Mouse (Mus musculus): ENCODE data around the gene Kank1. TPM values are rescaled to one million over a fixed set of nuclear protein-coding genes. Genes with fewer than 3 reads are reported as not detected.
A peak's percentile ranks its signal among the peaks of the same experiment; 100 is the strongest.

Kank1 gene
- total RNA-seq, 2 experiments from 2014 or later, result 50.3 to 50.6 TPM

DNA sequence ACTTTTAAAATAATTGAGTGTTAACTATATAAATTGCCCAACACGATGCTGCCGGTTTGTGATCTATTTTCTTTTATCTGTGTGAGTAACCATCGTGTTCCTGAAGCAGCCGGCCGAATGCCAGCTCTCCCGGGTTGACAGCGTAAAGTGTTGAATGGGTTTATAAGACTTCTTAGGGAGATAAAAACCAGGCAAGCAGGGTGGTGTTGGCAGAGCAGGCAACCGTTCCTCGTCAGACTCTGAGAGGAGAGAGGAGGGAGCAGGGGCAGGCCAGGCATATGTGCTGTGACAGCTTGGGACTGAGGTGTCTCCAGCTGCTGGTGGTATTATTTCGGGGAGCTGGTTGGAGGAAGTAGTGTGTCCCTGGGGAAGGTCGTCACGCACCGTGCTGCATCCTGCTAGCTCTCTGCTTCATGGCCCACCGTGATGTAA is 78.7 kb downstream of the Kank1 start:
- peak; percentile 25 for DNase-seq

DNA sequence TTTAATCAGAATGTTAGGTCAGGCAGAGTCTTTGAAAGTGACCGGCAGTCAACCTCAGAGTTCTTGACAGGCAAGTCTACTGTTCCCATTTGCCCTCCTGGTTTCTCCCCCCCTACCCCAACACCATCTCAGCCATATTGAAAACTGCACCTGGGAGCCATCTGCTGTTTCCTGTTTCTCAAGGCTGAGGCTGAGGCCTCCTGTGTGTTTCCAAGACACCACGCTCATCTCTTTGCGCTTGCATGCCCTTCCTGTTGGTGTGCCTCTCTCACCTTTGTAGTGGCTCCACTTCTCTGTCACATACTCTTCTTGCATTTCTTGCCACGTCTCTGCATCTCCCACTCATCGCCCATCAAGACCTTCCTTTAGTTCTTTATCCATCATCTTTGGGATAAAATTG is 79.2 kb downstream of the Kank1 start:
- no peak for DNase-seq

DNA sequence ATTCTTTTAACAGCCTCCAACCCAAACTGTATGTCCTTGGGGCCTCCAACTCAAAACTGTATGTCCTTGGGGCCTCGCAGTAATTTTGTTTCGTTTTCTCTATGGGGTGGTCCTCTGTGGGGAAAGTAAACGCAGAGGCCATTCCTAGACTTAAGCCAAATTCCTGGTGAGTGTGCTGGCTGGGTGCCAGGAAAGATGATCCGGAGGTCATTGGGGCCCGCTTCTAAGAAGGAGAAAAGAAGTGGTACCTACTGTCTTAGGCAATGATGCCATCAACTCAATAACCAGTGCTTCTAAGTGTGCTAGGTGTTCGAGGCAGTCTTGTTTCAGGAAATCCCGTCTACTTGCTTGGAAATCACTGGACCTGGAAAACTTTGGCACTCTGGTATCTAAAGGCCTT is 87.5 kb downstream of the Kank1 start:
- DNase-seq, result peak; percentile 32

DNA sequence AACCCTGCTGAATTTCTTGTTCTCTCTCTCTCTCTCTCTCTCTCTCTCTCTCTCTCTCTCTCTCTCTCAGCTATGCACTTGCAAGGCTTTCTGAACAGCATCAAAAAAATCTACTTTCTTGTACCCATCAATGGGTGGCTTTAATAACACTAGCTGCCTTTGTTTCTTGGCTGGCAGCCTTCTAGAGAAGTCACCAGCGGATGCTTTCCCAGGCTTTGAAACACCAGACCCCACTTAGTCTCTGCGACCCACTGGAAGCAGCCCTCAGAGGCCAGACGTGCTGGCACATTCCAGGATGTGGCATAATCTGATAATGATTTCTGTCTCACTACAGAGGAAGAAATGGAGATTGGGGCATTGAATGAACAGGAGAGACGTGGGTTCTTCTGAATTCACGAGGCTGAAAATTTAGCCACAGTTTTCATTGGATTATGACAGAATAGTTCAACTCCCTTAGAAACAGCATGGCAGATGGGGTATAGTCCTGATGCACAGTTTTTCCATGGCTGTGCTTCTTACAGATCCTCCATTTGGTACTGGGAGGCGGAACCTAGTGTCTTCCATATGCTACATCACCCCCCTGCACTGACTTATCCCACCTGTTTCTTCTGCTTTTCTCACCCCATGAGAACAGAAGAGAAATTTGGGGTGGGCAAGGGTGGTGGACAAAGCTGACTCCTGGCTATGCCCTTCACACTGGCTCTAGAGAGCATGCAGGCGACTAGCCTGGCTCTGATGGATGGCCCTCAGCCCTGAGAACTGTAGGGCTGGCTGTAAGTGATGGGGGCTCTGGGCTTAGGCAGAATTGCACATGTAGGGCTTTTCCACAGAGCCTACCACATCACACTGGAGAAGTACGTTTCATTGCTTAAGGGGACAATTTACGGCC is 88.6 kb downstream of the Kank1 start:
- DNase-seq, result no peak

DNA sequence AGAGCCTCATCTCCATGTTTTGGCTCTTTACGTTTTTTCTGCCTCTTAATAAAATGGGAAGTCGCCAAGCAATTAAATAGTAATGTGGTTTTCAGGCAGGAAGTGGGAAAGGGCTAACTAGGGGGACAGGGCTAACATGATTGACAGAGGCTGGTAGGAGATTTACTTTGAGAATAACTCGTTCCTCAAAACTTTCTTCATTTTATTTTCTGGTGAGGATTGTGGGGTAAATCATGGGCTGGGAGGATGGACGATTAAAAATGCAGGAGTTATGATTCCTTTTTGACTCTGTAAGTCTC is 89.2 kb downstream of the Kank1 start:
- no peak for DNase-seq

DNA sequence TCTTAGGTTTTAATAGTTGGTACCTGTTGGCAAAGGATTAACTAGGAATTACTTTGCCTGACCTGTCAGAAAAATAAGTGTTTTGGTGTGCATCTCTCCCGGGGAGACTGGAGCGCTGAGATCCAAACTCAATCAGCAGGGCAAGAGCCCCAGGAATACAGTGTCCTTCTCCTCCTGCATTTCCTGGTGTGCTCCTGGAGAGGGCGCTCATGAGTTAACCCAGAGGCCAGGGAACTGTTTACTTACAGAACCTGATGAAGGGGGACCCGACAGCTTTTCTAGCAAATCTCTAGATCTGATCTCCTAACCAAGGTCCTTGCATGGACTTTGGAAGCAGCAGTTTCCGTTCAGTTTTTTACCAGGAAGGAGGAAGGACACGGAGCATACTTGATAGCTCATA is 90.9 kb downstream of the Kank1 start:
- DNase-seq, result no peak

DNA sequence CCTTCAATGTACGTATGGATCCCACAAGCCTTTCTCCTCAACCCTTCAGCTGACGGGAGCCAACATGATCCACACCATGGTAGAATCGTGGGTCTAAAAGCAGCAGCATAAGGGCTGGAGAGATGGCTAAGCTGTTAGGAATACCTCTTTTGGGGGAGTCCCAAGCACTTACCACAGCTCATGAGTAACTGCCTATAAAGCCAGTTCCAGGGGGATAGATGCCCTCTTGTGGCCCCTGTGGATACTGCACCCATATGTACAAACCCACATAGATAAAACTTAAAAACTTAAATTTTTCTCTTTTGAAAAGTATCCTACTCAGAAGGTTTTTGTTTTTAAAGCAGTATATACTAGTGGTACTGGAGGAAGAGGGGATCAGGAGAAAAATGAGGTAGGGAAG is 97.6 kb downstream of the Kank1 start:
- DNase-seq, result peak; percentile 76

DNA sequence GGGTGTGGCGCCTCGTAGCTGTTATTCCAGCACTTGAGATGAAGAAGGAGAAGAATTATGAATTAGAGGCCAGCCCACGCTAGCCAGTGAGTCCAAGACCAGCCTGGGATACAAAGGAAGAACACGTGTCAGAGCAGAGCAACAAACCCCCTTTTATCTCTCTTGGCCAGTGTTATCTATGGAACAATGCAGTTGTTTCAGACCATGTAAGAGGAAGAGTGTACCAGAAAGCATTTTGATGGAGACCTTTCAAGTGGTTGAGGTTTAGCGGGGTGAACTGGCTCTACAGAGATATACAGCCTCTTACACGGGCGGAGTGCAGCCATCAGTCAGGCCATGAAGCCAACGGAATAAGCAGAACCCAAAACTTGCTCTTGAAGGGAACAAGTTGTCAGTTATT is 100.0 kb downstream of the Kank1 start:
- no peak for DNase-seq

DNA sequence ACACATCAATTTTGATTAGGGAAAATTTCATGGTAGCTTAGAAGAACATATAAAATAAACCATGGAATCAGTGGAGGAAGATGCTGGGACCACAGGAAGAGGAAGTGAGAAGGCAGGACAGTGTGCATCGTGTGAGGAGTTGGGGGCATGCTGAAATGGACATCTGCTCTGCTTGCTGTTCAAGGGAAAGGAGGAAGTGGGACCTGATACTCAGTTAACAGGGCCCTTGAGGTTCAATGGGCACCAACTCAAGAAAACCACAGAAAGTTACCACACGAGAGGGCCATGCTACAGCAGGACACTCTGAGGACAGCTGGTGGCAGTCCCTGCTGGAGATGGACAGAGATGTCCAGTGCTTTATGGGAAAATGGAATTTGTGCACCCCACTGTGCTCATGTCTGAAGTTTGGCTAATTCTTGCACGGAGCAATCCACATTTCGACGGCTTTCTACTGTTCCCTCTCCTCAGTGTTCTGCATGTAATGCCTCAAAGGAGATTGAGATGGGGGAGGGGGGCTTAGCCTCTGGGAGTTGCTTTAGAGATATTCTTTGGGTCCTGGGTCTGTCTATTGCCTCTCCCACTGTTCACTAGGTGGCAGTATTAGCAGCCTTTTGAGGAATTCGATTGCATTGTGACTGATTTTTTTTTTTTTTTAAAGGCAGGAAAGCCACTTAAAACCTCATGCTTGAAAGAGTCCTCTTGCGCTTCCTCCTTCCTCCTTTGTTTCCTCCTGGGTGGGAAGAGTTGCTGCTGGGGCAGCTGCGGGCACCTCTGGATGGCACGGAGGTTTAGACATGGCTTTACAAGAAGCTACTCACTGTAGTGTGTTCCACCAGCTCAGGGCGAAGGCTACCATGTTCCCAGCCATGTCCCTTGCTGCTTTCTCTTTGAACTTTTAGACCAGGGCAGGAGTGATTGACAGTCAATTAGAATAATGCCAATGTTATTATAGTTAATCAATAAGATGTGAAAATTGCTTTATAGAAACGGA is 104.2 kb downstream of the Kank1 start:
- DNase-seq, result peak; percentile 52

DNA sequence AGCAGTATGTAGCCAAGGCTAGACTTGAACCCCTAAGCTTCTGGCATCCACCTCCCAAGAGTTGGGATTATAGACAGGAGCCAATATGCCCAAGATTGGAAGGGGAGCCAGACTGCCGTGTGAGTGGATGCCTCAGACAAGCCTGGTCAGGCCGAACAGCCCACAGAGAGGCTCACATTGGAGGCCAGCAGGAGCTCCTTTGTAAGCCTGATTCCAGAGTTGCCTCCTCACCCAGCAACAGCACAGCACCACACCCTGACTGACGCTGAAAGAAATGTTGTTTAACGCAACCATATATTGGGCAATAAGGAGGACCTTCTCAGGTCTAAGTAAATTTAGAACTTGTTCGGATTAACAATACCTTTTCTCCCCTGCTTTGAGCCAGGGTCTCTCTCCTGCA is 105.3 kb downstream of the Kank1 start:
- no peak for DNase-seq

DNA sequence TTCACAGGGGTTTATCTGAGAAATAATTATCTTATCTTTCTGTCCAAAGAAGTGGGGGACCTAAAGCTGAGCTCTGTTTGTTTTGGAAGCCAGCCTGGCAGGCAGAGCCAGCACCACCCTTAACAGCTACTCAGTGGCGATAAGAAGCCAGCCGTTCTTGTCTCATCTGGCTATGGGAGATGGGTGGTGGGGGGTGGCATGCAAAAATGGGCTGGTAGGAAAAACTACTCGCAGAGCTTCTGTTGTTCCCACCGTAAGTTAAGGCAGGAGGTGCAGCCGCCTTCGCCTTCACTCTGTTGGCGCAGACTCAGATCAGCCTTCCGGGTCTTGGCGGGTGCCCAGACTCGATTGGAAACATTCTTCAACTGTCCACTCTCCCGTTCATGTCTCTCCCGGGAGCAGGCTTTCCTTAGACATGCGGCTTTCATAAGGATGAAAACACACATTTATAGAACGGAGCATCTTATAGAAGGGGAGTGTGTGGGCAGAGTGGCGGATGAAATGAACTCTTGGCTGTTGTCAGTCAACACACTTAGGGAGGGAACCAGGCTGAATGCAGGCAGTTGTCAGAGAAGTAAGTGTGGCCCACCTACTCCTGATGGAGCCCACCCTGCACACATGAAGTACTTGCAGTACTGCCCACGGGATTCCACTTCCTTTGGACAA is 107.0 kb downstream of the Kank1 start:
- DNase-seq, result peak; percentile 72

DNA sequence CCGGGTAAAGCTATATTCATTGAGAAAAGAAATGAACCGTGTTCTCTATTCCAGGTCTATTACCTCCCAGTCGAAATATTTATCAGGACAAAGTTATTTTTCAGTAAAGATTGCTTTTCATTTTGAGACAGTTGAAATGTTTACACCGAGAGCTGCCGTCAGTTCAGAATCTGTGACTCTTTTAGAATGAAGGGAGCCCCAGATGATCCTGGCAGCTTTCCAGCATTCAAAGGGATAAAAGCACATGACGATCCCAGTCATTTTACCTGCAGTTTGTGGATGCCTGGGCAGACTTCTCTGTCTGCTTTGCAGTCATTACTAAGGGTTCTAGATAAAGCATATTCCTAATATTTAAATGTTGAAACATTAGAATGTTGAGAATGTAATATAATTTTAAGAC is 107.6 kb downstream of the Kank1 start:
- DNase-seq, result peak; percentile 43

DNA sequence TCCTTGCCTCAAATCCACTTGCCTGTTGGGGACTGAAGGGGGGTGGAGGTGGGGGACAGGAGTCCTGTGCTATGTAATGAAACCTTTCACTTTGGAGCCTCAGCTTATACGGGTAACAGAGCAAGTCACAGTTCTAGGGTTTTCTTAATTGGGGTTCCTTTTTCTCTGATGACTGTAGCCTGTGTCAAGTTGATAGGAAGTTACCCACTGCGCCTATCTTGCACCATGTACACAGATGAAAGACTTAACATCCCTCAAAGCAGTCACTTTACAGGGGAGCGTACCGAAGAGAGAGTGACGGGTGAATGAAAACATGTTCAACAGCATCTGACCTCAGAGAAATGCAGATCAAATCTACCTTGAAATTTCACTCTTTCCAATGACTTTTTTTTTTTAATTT is 109.2 kb downstream of the Kank1 start:
- DNase-seq, result no peak

DNA sequence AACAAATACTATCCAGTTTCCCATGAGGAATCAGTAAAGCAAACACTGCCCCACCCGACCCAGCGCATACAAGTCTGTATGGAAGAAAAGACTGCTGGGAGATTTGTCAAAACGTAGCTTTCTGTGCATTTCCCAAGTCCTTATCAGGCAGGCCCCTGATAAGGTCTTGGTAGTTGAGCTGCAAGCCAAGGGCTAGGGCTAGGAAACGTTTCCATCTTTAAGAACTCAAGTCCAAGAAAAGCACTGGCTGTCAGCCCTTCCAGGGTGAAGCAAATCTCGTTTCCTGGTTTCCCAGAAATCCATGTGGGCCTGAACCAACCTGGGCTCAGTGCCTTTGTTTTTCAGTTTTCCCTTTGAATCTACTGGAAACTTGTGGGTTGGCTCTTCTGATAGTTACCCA is 110.7 kb downstream of the Kank1 start:
- DNase-seq, result peak; percentile 57

DNA sequence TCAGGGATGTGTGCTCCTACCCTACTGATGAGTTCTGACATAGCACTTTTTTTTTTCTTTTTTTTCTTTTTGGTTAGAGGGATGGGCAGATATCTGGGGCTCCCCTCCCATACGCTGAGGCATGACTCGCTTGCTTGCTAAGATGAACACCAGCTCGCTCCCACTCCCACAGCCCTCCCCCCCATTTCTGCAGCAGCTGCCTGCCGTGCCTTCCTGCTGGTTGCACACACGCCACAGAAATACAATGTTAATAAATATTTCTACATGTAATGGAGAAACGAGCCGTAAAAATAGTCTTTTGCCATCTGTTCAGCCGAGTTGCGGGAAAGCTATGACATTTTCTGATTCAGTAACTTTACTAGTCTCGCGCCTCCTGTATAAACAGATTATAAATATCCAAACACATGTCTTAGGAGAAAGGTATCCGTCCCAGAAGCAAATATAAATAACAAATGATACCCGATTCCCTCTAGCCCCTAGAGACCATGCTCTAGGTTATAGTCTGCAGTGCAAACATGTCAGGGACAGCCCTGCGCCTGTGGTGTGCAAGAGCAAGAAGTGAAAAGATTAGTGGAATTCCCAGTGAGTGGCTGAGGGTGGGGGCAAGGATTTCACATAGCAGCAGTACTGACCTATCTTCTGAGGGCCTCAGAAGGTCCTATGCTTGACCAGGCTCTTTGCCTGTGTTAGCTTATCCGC is 114.6 kb downstream of the Kank1 start:
- DNase-seq, result no peak

DNA sequence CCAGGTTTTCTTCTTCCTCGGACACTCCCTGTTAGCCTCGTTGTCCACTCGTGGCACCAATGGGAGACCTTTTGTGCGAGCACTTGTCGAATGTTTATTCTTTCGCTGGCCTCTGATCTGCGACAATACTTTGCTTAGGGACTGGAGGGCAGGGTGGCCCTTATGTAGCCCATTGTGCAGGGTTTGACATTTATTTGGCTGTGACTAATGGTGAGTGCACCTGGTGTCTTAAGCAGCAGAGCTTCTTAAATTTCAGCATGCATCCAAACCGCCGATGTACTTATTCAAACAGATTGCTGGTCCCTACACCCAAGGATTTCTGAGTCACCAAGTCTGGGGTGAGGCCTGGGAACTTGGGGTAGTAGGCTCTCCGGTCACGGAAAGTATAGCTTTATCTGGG is 120.3 kb downstream of the Kank1 start:
- DNase-seq, result no peak

DNA sequence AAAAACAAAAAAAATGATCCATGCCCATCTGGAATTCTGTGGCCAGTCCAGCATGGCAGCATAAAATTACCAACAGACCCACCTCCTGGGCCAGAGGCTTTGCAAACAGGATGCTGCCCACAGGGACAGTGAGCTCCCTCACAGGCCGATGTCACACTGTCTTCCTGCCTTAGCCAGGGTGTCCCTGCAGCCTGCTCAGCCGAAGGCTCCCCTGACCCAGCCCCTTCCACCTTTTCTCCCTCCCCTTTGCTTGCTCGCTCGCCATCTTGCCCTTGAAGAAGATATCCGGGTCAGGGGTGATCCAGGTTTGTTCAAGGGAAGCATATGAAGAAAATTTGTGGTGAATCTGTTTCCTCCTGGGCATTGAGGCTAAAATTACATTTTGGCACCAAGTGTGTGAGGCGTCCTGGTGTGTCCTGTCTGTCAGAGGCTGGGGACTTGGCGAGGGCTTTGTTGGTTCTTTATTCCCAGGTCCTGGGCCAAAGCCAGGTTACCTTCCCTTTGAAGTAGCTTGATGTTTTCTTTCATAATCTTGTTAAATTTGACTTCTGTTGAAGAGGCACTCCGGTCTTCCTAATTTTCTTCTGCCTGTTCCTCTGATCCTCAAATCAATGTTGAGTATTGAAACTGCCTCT is 121.8 kb downstream of the Kank1 start:
- no peak for DNase-seq

DNA sequence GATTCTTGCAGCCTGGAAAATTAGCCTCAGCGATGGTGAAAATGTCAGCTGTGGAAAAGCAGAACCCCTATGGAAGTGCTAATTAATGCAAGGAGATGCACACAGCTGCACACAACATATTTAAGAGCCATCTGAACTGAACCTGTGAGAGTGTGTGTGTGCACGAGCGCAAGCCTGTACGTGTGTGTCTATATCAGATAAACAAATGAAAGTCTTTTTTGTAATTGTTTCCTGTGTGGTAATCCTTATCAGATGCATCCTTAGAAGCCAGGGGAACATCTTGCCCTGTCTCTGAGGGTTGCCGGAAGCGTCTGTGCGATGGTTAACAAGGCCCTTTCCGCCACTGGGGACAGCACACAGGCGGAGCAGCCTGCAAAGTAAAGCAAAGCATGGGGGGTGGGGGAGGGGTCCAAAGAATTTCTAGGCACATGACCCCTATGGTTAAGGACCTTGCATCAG is 123.8 kb downstream of the Kank1 start:
- DNase-seq, result no peak

DNA sequence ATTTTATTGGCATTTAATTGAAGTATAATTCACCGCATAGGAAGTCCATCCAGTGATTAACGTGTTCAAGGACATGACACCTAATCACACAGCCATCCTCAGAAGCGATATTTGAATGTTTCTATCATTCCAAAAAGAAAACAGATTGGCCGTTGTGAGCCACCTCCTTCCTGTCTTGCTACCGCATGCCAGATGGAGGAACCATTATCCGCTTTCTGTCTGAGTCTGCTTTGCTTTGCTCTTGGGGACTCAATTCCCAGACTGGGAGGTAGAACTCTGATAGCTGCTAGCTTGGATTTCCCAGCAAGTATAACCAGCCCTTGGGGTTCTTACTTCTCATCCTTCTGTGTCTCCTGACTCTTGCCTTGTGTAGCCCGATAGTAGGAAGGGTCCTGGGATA is 125.2 kb downstream of the Kank1 start:
- no peak for DNase-seq

DNA sequence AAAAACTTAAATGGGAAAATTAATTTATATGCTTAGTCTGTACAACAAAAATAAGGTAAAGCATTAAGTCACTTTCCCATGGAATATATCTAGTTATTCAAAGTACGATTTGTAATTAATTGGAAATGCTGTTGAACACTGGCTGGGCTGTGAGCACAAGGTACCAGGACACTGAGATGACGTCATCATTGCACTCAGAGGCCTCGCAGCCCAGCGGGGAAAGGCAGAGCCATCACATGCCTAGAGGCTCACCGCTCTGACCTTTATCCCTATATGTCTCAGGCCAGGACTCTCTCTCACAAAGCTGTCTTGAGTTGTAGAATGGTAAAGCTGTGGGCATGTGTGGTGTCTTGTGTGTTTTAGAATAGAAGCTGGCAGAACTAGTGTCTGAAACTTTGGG is 128.9 kb downstream of the Kank1 start:
- DNase-seq, result no peak

DNA sequence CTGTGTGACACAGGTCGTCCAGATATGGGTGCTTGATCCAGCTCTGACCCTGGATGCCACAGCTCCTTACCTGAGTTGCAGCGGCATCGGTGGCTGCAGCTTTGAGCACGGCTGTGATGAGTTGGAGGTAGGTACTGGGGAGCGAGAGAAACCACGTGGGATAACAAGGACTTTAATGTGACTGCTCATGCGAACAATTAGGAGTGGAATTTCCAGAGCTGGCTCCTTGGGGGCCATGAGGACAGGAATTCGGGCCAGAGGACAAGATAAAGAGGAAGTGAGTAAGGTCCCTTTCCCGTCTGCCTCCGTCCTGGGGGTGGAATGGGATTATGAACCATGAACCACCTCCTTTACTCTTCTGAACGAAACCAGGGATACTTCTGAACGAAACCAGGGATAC is 129.8 kb downstream of the Kank1 start:
- DNase-seq, result no peak

DNA sequence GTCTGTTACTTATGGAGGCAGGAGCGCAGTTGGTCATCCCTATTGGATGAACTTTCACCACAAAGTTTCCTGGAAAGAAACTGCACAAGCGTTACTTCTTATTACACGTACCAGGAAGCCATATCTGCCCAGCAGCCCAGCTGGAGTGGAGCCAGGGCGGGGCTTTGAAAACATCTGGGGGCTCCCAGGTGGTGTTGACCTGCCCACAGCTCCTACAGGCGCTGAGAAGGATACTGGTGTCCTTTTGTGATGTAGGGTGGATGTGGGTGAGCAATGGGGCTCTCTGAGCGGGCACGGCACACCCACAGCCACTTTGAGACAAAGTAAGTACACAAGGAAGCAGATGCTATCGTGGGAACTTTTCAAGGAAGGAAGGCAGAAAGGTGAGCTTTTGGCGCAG is 133.7 kb downstream of the Kank1 start:
- no peak for DNase-seq

Data from heart, postnatal 4 days (tissue).